Comparison of ENCODE assay signal across 28 mouse cellular contexts in genomic region chr19:10261369-10261768, GRCm38 (mm10). TPM values are rescaled to one million over a fixed set of nuclear protein-coding genes. Genes with fewer than 3 reads are reported as not detected.
DNase-seq lines count a peak whose midpoint lies in the region; ATAC-seq and TF ChIP-seq lines count a peak whose summit lies in the region.
"Had no signal": no experiment of that assay in that cellular context is flagged by ENCODE, and none has a peak within 500 bp of the region (broad histone marks: within the 10 kb centered on the region; RNA-seq: fewer than 3 reads in every experiment).

No protein-coding gene starts in this region.

- H3K9me3 ChIP-seq in lung, postnatal 0 days (ENCODE audit: low read length): no peaks in the 10 kb centered on the region
- H3K9me3 ChIP-seq: embryonic facial prominence, embryonic 13.5 days; forebrain, embryonic 10.5 days; heart, embryonic 12.5 days; hindbrain, embryonic 13.5 days; neural tube, embryonic 12.5 days had no signal

- ATAC-seq in lung, postnatal 0 days: peak; percentile 11; the same call in 1 of the 2 replicates
- ATAC-seq in frontal cortex, adult (ENCODE audit: low TSS enrichment): no peak
- no peak for ATAC-seq in activated CD4-positive, CD25-positive, alpha-beta regulatory T cell, adult 4 months
- ATAC-seq: forebrain, embryonic 16.5 days had no signal

- H3K4me3 ChIP-seq in lung, postnatal 0 days (ENCODE audit: low read depth, low read length): no peak overlapping the region
- H3K4me3 ChIP-seq: embryonic facial prominence, embryonic 13.5 days; forebrain, embryonic 10.5 days; heart, adult 2 months; heart, embryonic 12.5 days; hindbrain, embryonic 13.5 days; myocyte; neural tube, embryonic 12.5 days had no signal

- H3K36me3 ChIP-seq in lung, postnatal 0 days (ENCODE audit: insufficient read depth, low read length): no peaks in the 10 kb centered on the region
- H3K36me3 ChIP-seq: forebrain, embryonic 10.5 days; heart, embryonic 12.5 days; neural tube, embryonic 12.5 days had no signal

- DNase-seq in cerebellum, postnatal 10 days: peak; percentile 42 to 49
- DNase-seq in cerebellum, adult 11-12 months: no peak
- peak; percentile 57 for DNase-seq in lung, postnatal 0 days (ENCODE audit: low spot score)
- no peak for DNase-seq in lung, postnatal 4 days
- DNase-seq in induced T-regulatory cell, adult 2 months (ENCODE audit: low read depth): peak; percentile 26
- DNase-seq: adrenal gland, postnatal 10 days; cerebellum, adult 11 months; cerebellum, adult 9-11 months; heart, adult 2 months; heart, postnatal 4 days; kidney, adult 2 months; kidney, postnatal 36 days; liver; lung, adult 2 months; lung, postnatal 14 days; right cerebral cortex, adult 18-20 months; thymus, postnatal 14 days had no signal

- no peak overlapping the region for H3K27ac ChIP-seq in lung, postnatal 0 days (ENCODE audit: low read length)
- H3K27ac ChIP-seq: embryonic facial prominence, embryonic 13.5 days; forebrain, embryonic 10.5 days; heart, adult 2 months; hindbrain, embryonic 13.5 days; liver, embryonic 14.5 days; neural tube, embryonic 12.5 days had no signal

- no peak overlapping the region for H3K9ac ChIP-seq in lung, postnatal 0 days (replicated peaks; ENCODE audit: low read depth)
- H3K9ac ChIP-seq: embryonic facial prominence, embryonic 13.5 days; heart, embryonic 12.5 days; liver, embryonic 14.5 days; neural tube, embryonic 12.5 days had no signal

- H3K4me2 ChIP-seq in lung, postnatal 0 days (replicated peaks; ENCODE audit: low read depth, low read length): no peak overlapping the region
- H3K4me2 ChIP-seq: embryonic facial prominence, embryonic 13.5 days; heart, embryonic 12.5 days; hindbrain, embryonic 13.5 days; midbrain, embryonic 11.5 days; neural tube, embryonic 12.5 days had no signal

- no peak for TF ChIP-seq CTCF in lung, postnatal 0 days (IDR thresholded peaks at IDR 0.05)

- no peaks in the 10 kb centered on the region for H3K27me3 ChIP-seq in lung, postnatal 0 days (replicated peaks; ENCODE audit: insufficient read depth, low read length)
- H3K27me3 ChIP-seq: embryonic facial prominence, embryonic 13.5 days had no signal

- H3K4me1 ChIP-seq in lung, postnatal 0 days (ENCODE audit: insufficient read depth, low read depth, low read length): no peaks in the 10 kb centered on the region
- H3K4me1 ChIP-seq: neural tube, embryonic 12.5 days had no signal

- 77% methylated on average over 7 of the region's 7 CpGs for WGBS in lung, postnatal 0 days

- no peak for TF ChIP-seq EP300 in lung, postnatal 0 days (IDR thresholded peaks at IDR 0.05)

RNA-seq across cellular contexts. Expression of gene Myrf, which starts 20.8 kb away (rescaled TPM):
- 5.0 and 5.9 TPM in 2 replicates for polyA plus RNA-seq in lung, postnatal 0 days (2015; fragmentation: Nextera tagmentation; extraction: Ambion mirVana)
- polyA plus RNA-seq in activated CD4-positive, CD25-positive, alpha-beta regulatory T cell, adult 4 months (2017; shearing (Covaris generic)): under 1 TPM in 1 of 2 experiments, not detected in 1; 0.09 TPM

RNA-seq across cellular contexts. Expression of gene Dagla, which starts 43.3 kb away (rescaled TPM):
- 1.2 and 1.4 TPM in 2 replicates for polyA plus RNA-seq in lung, postnatal 0 days (2015; fragmentation: Nextera tagmentation; extraction: Ambion mirVana)
- under 1 TPM in 1 of 2 experiments, not detected in 1; 0.20 TPM for polyA plus RNA-seq in activated CD4-positive, CD25-positive, alpha-beta regulatory T cell, adult 4 months (2017; shearing (Covaris generic))

RNA-seq across cellular contexts. Expression of gene Fen1, which starts 57.4 kb away (rescaled TPM):
- 18.0 and 18.7 TPM in 2 replicates for polyA plus RNA-seq in lung, postnatal 0 days (2015; fragmentation: Nextera tagmentation; extraction: Ambion mirVana)
- polyA plus RNA-seq in activated CD4-positive, CD25-positive, alpha-beta regulatory T cell, adult 4 months (2017; shearing (Covaris generic)): 10 to 100 TPM; 51.7 to 76.7 TPM

RNA-seq across cellular contexts. Expression of gene Tmem258, which starts 57.6 kb away (rescaled TPM):
- 362 and 394 TPM in 2 replicates for polyA plus RNA-seq in lung, postnatal 0 days (2015; fragmentation: Nextera tagmentation; extraction: Ambion mirVana)
- polyA plus RNA-seq in activated CD4-positive, CD25-positive, alpha-beta regulatory T cell, adult 4 months (2017; shearing (Covaris generic)): 100 to 1,000 TPM; 356 to 371 TPM

Comparison
In these comparisons a context has a peak if more than half of its experiments do, and no peak if none do; other contexts are left out.
1. DNase-seq: peak in cerebellum, postnatal 10 days (2 of 2), lung, postnatal 0 days (single experiment) and induced T-regulatory cell, adult 2 months (single experiment); none in cerebellum, adult 11-12 months (single experiment) and lung, postnatal 4 days (0 of 2).